Mouse (Mus musculus) CH12.LX (cell line): ENCODE measurements around the gene Hoxb7.

Experiments used
- CTCF ChIP-seq, 2 experiments: IDR thresholded peaks in 1 of 2; conservative IDR thresholded peaks in 1 of 2; 2 replicates each; pipeline ENCODE4 v1.5.1; 2011 to 2012; ENCODE audit warnings: low read depth in 2 of 2, low read length in 2 of 2, improper control_type of control experiment in 1 of 2, inconsistent platforms in 1 of 2, mild to moderate bottlenecking in 1 of 2, moderate library complexity in 1 of 2
- E2F4 ChIP-seq: IDR thresholded peaks from 2 replicates; pipeline ENCODE4 v1.6.1; 2011; ENCODE audit warnings: low read depth, low read length, improper control_type of control experiment; ENCODE audit not compliant: insufficient replicate concordance
- POLR2A ChIP-seq: IDR thresholded peaks from 2 replicates; pipeline ENCODE4 v1.6.1; 2011; ENCODE audit warnings: low read depth, mild to moderate bottlenecking, improper control_type of control experiment, low read length
- TBP ChIP-seq: conservative IDR thresholded peaks from 2 replicates; pipeline ENCODE4 v1.6.1; 2011; ENCODE audit warnings: low read depth, low read length, improper control_type of control experiment
- ZMIZ1 ChIP-seq: IDR thresholded peaks from 2 replicates; pipeline ENCODE4 v1.6.1; 2012; ENCODE audit warnings: low read depth, mild to moderate bottlenecking, inconsistent platforms, low read length, improper control_type of control experiment
- ZNF384 ChIP-seq: IDR thresholded peaks from 2 replicates; pipeline ENCODE4 v1.6.1; 2012; ENCODE audit warnings: low read depth, low read length, improper control_type of control experiment, inconsistent platforms

DNA sequence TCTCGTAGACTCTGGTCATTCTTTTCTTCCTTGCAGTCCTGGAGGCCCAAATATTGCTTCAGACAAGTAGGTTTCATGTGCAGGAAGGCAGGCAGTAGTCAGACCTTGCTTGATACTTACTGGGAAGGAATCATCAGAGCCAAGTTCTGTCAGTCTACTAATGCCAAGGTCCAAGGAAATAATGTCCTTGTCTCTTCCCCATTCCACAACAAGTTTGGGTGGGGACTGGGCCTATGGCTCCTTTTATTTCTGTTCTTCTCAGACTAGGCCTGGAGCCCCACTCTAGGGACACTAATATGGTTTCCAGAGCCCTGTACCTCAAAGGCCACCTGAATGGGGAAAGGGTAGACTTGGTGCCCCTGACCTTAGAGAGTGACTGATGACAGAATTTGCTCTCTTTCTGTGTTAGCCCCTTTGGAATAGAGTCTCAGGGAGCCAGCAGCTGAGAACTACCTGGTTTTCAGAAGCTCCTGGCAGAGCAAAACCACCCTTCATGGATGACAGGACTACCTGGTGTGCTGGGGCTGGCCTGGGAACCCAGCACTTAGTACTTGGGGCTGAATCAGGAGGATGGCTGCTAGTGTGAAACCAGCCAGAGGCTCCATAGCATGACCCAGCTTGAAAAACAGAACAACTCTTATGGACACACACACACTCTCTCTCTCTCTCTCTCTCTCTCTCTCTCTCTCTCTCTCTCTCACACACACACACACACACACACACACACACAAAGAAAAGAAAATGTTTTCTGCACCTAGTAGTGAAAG lies 2.2 kb downstream of the Hoxb7 start:
- no peak for TF ChIP-seq CTCF (conservative IDR thresholded peaks at IDR 0.05 in 1 of 2, IDR thresholded peaks at IDR 0.05 in 1 of 2; ENCODE audit: low read depth in 2 of 2, low read length in 2 of 2)
- no peak for TF ChIP-seq ZMIZ1
- TF ChIP-seq TBP = no peak
- TF ChIP-seq POLR2A = no peak
- no peak for TF ChIP-seq ZNF384
- no peak for TF ChIP-seq E2F4
